Mouse (Mus musculus): ENCODE measurements at regions not wholly inside any gene's neighbourhood (a gene's known extent, or its start where the extent isn't known, plus 50 kb on each side); places are given as distances from the start of the nearest gene placed in this dataset.

DNA sequence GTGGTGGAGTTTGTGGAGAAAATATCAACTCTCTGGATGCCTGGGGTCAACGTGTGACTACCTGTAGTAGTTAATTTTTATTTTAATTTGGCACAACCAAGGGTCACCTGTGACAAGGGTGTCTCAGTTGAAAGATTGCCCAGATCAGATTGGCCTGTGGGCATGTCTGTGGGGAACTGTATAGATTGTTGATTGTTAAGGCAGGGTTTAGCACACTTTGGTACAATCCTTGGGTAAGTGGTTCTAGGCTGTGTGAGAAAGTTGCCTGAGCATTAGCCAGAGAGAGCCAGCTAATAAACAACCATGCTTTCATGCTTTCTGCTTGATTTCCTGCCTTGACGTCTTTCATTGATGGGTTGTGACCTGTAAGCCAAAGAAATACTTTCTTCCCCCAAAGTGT lies 229.3 kb downstream of the Tex36 start:
- no peak for DNase-seq

DNA sequence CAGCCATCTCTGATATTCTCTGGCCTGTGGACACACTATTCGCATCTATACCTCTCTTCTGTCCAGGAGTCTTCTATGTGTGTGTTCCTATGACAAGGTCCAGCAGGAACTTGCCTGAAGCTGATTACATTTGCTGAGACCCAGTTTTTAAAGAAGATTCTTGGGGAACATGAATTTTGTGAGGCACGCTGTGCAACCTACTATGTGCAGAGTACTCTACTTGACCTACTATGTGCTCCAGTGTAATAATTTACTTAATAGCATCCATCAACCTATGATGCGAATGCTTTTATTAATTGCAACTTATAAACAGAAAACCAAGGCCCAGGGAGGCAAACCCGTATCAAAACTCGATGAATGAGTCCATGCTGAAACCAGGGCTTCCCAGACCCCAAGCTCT lies 231.4 kb downstream of the Tex36 start:
- DNase-seq = no peak

DNA sequence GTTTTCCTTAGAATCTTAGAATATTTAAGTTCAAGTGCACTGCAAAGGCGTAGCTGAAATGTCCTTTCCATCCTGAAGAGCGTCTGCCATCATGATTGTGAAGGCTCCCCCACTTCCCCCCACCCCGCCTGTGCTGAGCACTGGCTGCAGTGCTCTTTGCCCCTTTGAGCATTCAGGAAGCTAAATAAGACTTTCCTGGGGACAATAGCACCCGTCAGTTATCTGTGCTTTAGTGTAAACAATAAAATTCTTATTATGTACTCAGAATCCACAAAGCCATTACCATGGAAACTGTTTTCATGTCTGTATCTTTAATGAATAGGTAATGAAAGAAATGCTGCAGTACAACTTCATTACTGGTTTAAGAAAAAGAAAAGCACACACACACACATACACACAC lies 237.4 kb downstream of the Tex36 start:
- DNase-seq = no peak

DNA sequence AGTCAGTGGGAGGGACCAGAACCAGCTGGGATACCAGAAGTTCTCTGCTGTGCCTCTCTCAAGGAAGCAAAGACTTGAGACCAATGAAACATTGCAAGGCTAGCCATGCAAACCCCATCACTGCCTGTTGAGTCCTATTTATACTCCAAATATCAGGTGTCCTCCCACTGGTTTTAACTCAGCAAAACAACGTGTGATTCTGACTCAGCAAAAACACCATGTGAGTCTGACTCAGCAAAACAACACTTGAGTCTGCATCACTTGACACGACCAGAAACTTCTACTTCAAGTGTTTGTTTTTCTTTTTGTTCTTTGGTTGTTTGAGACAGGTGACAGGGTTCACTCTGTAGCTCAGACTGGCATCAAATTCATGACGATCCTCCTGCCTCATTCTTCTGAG lies 204.6 kb upstream of the Ctbp2 start:
- DNase-seq = no peak

DNA sequence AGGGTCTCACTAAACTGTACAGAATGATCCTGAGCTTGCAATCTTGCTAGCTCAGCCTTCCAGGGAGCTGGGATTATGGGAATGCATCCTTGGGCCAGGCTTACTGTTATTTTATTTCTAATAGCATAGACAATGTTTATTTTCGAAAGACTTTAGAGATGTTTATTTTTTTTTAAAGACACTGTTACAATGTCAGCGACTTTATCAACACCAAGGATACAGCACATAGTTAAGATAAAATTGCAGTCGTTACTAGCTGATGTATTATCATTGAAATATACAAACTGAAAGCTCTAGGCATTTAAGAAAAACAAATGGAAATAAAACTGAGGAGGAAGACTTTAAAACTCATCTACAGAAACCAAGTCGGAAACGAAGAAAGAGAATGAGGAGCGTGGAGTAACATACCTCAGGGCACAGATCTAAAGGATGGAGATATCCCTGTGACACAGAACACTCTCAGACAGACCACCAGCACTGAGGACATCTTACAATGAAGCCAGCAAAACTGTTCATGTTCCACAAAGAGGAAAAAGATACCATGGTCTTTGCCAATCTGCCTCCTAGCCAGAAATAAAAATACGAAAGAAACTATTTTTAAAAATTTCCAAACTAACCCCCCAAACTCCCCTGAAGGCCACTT lies 201.5 kb upstream of the Ctbp2 start:
- DNase-seq = no peak

DNA sequence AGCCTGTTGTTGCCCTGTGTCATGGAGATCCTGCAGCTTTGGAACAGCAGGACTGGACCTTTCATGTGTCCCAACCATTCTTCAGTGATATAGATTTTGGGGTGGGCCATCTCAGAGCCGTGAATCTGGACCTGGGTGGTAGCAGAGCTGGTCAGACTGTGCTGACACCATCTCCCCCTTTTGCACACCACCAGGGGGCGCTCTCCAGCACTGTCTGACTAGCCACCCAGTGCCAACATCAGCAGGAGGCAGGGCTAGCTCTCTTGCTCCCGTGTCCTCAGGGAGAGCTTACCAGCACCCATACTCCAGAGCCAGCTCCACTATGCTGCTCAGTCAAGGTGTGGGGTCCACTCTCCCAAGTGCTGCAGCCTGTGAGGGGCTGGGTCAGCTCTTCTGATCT lies 199.8 kb upstream of the Ctbp2 start:
- no peak for DNase-seq

DNA sequence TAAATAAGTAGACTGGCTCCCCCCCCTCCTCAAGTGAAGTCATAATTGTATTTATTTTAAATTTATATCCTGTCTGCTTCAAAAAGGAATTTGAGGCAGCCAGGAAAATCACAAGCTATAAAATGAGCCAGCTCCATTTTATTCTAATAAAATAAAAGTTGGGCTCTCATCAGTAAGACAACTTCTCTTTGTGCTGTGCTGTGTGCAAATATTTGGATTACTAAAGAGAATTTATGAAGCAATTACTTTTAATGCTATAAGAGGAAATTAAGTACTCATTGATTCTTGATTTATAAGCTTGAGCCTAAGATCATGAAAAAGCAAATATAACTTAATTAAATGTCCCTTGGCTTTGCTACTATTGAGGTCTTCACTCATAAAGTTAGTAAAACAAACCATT lies 193.4 kb upstream of the Ctbp2 start:
- no peak for DNase-seq

DNA sequence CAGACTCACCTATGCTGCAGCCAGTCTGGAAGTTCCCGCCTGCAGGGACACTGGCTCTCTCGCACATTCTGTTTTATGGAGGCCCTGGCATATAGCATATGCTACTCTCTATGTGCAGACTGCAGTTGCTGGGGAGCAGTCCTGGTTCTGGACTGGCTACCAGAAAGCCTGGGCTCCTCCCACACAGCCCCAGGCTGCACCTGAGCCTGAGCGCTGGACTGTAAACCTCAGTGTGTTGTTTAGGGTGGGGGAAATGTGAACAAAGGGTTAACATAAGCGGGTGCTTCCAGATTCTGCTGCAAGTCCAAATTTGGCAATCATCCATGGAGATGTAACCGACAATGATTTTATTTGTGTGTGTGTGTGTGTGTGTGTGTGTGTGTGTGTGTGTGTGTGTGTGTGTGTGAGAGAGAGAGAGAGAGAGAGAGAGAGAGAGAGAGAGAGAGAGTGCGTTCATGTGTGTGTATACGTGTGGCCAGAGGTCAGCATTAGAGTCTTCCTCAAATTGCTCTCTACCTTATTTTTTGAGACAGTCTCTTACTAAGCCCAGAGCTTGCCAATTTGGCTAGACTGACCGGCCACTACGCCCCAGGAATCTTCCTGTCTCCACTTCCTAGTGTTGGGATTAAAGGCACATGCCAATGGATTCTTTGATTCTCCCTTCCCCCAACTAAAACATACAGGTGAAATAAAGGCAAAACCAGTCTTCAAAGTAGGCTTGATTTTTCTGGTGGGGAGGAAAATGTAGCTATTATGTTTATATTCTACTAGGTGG lies 192.7 kb upstream of the Ctbp2 start:
- no peak for DNase-seq

DNA sequence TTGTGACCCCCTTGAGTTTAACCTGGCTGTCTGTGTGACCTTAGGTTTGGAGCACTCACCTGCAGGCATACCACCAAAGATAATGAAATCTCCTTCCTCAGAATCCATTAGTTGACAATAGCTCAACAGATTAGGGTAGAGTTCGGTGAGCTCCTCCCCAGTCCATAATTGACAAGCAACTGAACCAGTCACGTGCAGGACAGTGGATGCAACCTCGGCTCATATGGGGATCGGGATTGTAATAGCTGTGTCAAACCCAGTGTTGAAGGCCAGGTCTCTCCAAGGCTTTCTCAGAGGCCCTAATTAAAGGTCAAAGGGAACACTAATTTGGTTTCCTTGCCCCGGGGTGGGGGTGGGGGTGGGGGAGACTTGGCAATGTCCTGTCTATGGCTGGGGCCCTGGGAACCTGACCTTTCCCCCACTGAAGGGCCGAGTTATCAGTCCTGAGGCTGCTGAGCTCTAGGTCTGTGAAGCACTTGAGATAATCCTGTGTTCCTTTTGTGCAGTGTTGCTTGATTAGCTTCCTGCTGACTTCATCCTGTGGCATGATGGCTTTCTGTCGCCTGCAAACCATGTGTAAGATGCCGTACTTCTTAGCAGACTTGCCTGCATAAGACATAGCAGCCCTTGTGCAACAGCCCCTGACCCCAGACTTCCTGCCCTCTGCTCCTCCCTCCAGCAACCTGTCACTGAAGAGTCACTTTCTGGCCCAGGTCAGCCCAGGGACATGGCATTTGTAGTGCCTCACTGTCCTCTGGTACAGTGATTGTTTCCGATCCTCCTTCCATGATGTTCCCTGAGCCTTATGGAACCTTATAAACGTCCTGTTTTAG lies 191.3 kb upstream of the Ctbp2 start:
- DNase-seq = peak; percentile 13 to 20

DNA sequence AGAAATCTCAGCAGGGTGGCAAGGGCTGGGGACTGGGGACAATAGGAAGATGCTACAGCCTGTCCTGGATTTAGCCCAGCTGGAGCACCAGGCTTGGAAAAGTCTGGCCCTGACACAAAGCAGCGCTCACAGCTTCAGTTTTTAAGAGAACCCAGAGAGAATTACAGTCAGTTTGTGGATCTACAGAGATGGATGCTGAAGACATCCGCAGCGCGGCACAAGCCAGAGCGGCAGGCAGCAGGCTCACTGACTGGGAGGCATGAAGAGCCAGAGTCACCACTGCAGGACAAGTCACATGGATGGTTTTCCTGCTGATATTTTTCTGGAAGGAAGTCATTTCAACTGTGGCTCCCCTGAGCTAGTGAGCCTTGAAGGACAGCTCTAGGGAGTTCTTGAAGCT lies 189.0 kb upstream of the Ctbp2 start:
- DNase-seq = no peak

DNA sequence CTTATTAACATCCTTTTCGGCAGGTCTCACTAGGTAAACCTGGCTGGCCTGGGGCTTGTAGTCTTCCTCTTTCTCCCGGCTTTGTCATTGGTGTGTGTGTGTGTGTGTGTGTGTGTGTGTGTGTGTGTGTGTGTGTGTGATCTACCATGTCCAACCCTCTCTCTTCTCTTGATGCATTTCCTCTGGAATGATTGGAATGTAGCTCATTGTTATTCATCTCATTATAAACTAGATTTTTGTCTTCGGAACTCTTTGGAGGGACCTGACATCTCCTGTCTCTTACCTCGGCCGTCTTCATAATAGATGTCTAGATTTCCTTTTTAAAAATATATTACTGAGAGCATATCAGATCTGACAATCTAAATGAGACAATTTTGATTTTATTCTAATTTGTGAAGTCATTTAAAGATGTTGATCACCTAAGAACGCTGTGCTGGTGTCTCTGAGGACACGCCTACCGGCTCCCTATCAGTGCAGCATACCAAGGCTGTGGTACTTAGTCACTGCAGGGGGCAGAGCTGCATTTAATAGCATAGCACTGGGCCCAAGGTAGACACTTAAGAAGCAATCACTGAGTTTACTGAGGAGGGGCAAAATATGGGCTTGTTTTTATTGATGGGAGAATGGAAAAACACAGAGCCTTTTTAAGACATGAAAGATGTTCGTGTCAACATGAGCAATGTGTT lies 187.1 kb upstream of the Ctbp2 start:
- DNase-seq = no peak

DNA sequence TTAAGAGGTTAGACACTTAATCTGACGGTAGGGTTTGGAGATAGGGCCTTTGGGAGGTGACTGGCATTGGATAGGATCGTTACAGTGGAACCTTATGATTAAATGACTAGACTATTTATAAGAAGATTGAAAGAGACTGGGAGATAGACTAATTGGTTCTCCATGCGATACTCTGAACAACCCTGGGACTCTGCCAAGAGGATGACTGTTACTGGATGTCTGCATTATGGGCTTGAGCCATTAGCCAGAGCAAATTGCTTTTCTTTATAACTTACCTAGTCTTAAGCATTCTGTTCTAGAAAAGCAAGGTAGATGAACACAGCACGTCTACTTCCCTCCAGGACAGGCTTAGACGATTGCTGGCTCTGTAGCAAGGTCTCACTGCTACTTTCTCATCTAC lies 180.3 kb upstream of the Ctbp2 start:
- peak; percentile 45 to 65 for DNase-seq

DNA sequence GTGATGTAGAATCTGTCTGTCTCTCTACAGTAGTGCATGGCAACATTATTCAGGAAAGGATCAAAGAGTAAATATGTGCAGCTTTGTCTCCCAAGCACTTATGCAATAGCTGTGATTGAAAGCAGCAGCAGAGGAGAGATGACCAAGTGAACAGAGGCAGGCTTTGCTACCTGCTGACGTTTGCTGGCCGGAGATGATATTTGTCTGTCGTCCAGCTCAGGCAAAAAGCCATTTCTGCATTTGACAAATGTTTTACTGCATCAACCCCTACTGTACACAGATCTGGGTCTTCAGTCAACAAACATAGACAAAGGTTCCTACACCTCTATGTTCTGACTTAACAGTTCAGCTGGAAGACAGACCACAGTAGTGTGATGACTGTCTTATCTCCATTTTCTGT lies 166.3 kb upstream of the Ctbp2 start:
- no peak for DNase-seq

DNA sequence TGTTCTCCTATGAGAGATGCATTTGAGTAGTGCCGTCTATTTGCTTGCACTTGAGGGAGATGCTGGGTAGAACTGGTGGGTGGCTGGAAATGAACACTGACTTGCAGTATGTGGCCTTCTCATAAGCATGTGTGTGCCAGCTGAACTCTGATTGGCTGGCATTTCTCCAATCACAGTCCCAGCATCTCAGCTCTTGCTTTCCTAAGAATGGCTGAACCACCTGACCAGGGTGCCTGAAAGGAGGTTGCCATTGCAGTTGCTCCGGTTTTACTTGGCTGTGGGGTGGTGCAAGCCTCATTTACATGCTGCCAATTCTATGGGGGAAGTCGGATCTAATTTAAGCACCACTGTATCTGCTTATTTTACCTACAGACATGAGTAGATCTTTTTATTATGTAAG lies 164.1 kb upstream of the Ctbp2 start:
- DNase-seq = no peak

DNA sequence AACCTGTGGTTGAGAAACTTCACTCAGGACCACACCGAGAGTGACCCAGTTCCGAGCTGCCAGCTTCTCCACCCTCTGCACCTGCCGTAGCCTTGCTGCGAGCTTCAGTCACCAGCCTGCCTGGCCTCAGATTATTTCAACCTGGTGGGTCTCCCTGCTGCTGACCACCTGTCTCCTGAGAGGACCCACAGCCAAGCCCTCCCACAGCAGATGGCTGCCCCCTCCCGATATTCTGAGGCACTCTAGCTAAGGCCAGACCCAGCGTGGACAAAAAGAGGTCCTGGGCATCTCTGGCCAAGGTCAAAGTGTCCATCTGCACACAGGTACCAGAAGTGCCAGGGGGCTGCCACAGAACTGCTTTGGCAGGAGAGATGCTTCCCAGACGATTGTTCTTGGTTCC lies 162.7 kb upstream of the Ctbp2 start:
- DNase-seq = no peak

DNA sequence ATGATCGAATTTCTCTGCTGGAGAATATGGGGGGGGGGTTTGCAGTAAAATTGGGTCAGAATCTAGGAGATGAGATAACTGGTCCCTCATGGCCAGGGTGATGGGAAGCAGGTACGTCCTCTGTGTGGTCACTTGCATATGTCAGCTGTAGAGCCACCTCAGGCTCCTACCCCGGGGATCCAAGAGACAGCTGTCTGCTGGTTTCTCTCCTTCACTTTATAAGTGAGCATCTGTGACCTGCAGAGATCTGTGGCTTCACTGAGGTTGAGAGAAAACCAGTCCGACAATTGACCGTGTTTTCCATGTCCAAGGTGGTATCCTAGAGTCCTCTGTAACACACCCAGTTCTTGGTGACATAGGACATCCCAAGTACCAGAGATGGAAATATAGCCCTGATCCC lies 162.1 kb upstream of the Ctbp2 start:
- no peak for DNase-seq

DNA sequence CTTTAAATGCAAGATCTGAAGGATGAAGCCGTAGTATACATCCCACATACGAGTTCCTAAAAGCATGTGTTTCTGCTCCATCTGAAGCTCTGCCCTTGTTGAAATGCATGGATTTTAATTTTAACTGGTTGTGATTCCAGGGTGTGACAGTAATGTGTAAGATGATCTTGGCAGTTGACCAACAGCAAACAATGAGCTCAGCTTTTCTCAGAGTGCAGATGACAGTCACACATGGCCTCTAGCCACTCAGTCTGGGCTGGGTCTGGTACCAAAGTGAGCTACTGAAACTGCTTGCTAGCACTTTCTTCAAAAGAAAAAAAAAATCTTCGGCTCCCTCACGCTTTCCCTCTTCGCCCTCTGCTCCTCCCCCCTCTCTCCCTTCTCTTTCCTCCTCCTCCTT lies 138.0 kb upstream of the Ctbp2 start:
- DNase-seq = no peak

DNA sequence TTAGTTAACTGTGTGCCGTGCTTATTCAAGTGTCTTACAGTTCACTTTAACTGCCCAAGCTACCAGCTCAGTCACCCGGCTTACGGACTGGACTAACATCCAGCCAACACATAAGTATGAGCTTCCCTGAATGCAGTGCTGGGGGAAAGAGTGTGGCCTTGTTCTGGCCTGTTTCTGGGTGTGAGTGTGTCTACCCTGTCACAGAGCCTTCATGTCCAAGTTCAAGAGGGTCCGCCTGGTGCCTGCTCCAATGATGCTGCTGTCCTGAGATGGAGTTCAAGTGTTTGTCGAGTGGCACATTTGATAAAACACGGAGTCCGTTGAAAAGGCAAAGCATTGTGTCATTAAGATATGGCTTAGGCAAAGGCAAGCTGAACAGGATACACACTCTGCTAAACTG lies 135.0 kb upstream of the Ctbp2 start:
- no peak for DNase-seq

DNA sequence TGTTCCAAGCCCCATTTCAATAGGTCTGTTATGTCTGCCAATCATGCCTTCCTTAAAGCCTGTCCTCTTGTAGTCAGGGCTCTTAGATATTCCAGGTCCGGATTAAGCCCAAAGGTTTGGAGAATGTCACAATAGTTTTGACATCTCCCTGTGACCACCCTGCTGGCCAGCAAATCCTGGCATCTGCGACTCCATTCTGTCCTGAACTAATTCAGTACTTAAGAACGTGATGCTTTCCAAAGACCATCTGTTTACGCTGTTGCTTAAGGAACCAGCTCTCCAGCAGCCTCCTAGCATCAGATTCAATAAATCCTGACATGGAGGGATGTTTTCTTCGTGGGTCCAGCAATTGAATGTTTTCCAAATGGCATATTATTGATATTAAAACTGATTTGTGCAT lies 132.7 kb upstream of the Ctbp2 start:
- DNase-seq = no peak

DNA sequence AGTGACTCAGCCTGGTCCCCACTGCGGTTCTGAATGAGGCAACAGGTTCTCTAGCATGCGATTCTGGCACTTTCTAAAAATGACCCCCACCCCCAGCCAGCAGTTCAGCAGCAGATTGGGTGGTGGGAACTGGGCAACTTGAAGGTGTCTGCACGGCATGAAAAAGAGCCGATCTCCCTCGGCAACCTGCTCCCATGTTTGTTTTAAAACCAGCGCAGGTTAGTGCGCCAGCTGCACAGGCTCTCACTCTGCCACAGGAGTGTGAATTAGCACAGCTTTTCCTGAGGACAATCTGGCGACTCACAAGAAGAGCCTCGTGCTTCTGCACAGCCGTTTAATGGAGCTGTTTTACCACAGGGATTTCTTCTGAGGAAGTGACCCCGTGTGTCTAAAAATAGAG lies 120.4 kb upstream of the Ctbp2 start:
- DNase-seq = no peak

DNA sequence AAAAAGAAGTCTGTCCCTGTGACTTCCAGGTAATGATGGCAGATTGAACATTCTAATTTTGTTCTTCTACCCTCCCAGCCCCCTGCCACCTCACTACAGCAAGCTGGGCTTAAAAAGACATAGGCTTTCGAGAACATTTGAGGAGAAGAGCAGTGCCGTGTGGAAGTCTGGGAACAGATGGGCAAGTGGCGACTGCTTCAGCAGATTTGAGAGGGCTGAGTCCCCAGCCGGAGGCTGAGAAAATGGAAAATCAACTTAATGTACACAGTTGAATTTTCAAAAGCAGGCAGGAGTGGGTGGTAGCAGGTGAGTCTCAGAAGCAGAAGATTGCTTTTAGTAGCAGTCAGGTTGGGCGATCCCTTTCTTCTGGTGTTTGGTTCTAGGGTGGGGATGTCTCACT lies 110.2 kb upstream of the Ctbp2 start:
- DNase-seq = no peak

DNA sequence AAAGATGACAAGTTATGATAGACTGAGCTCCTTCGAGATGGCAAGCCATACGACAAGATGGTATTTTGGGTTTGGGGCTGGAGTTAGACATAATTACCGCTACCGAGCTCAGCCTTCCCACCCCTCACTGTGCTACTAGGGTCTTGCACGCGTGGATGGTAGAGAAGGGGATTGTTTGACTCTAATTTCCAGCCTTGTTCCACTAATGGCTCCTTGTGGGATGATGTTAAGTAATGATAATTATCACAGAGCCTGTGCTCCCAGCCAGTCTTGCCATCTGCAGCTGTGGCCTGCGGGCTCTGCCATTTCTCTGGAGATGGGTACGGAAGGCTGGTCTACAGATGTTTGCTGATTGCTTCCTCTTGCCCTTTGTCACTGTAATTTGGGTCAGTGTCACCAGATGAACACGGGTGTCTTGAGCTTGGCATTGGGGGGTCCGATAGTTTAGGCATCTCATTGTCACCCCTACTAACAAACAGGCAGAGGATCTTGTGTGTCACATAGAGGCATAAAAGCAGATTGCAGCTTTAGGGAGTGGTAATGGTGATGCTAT lies 108.8 kb upstream of the Ctbp2 start:
- DNase-seq = no peak

DNA sequence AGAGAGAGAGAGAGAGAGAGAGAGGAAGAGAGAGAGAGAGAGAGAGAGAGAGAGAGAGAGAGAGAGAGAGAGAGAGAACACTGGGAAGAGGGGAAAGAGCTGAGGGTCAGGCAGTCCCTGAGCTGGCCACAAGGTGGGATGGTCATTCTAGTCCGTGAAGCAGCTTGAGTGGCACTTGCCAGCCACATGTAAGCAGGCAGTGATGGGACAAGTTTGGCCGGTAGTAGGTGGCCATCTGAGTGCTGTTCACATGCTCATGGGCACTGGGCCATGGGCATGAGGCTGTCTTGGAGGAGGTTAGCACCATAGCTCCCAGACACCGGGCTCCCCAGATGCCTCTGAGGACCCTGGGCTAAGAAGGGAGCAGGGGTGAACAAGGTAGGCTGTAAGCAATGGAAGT lies 106.7 kb upstream of the Ctbp2 start:
- no peak for DNase-seq
